9 mouse cellular contexts compared by ENCODE assay signal in the genomic region with DNA sequence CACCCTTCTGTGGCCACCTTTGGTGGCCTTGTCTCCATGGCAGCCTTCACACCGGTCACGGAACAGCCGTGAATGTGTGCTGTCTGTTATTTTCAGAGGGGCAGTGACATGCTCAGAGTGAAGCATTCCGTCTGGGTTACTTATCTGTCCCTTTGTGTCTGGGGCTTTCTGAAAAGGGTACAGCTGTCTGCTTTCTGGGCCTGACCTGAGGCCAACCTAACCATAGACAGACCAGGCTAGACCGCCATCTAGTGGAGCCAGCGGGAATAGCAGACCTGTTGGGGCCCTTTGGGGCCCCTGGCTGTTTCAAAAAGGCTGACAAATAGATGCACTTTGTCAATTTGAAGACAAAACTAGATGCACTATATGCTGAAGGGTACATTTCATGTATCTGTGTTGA. TPM values are rescaled to one million over a fixed set of nuclear protein-coding genes. Genes with fewer than 3 reads are reported as not detected.
A peak's percentile ranks its signal among the peaks of the same experiment; 100 is the strongest.
DNase-seq lines count a peak whose midpoint lies in the region; ATAC-seq and TF ChIP-seq lines count a peak whose summit lies in the region.
"Had no signal": no experiment of that assay in that cellular context is flagged by ENCODE, and none has a peak within 500 bp of the region (broad histone marks: within the 10 kb centered on the region; RNA-seq: fewer than 3 reads in every experiment).

No protein-coding gene starts in this region.

- TF ChIP-seq POLR2A in MEL (IDR thresholded peaks at IDR 0.05; ENCODE audit: control insufficient read depth in 1 of 2, insufficient read depth in 1 of 2, low read depth in 1 of 2, low read length in 2 of 2, poor library complexity in 1 of 2) = no peak

- no peaks in the 10 kb centered on the region for H3K79me2 ChIP-seq in MEL (ENCODE audit: control insufficient read depth, insufficient read depth, low read length, poor library complexity)

- TF ChIP-seq EP300 in MEL (IDR thresholded peaks at IDR 0.05; ENCODE audit: low read depth in 1 of 2, low read length in 2 of 2) = no peak

- peak; percentile 91 to 95 (median 93) for TF ChIP-seq CTCF in MEL (IDR thresholded peaks at IDR 0.05 in 2 of 3, conservative IDR thresholded peaks at IDR 0.05 in 1 of 3; ENCODE audit: control insufficient read depth in 1 of 3, insufficient read depth in 1 of 3, low read depth in 2 of 3, low read length in 3 of 3, poor library complexity in 1 of 3, severe bottlenecking in 1 of 3)

- peak; percentile 94 for TF ChIP-seq RAD21 in MEL (IDR thresholded peaks at IDR 0.05; ENCODE audit: low read depth, low read length)

- no peak for ATAC-seq in hindbrain, embryonic 13.5 days (ENCODE audit: low FRiP score)

- peaks cover 0 to 9% of the 10 kb centered on the region in 2 experiments; a peak in 2 of 4 replicates for H3K36me3 ChIP-seq in MEL (ENCODE audit: control insufficient read depth in 1 of 2, insufficient read depth in 2 of 2, low read length in 2 of 2)
- H3K36me3 ChIP-seq in hindbrain, embryonic 13.5 days = peaks cover 13% of the 10 kb centered on the region

- H3K9ac ChIP-seq in MEL (ENCODE audit: control insufficient read depth, low read depth, low read length, poor library complexity, severe bottlenecking) = no peak overlapping the region
- no peak overlapping the region for H3K9ac ChIP-seq in hindbrain, embryonic 13.5 days

- H3K4me1 ChIP-seq in MEL (ENCODE audit: control insufficient read depth in 1 of 2, insufficient read depth in 2 of 2, low read length in 2 of 2) = peaks cover 5 to 6% of the 10 kb centered on the region in 2 experiments
- peaks cover 3% of the 10 kb centered on the region; the same call in 1 of the 2 replicates for H3K4me1 ChIP-seq in hindbrain, embryonic 13.5 days (replicated peaks)

- H3K9me3 ChIP-seq in MEL (replicated peaks; ENCODE audit: insufficient read depth, low read length) = no peaks in the 10 kb centered on the region
- no peaks in the 10 kb centered on the region for H3K9me3 ChIP-seq in hindbrain, embryonic 13.5 days

- WGBS in hindbrain, embryonic 13.5 days = 7% methylated on average over 6 of the region's 6 CpGs

- no peak overlapping the region for H3K4me2 ChIP-seq in hindbrain, embryonic 13.5 days

- DNase-seq in MEL (ENCODE audit: low read depth, low spot score) = peak; percentile 69
- DNase-seq in c-Kit-positive CD71-positive TER-119-positive erythroid progenitor cells, embryonic 14.5 days (ENCODE audit: low spot score) = peak; percentile 52
- peak; percentile 66 to 70 for DNase-seq in frontal cortex, postnatal 36 days (ENCODE audit: low spot score in 2 of 2)
- peak; percentile 78 to 80 for DNase-seq in layer of hippocampus, postnatal 10 days (ENCODE audit: low spot score in 2 of 2)
- peak; percentile 72 for DNase-seq in lung, postnatal 25 days (ENCODE audit: low spot score)
- peak; percentile 66 for DNase-seq in right cerebral cortex, postnatal 14 days
- DNase-seq in urinary bladder, postnatal 25 days (ENCODE audit: low spot score) = peak; percentile 66

- H3K27ac ChIP-seq in MEL (ENCODE audit: control insufficient read depth, low read depth, low read length) = no peak overlapping the region
- peak overlapping the region; percentile 48; the same call in 1 of the 2 replicates for H3K27ac ChIP-seq in hindbrain, embryonic 13.5 days

- no peaks in the 10 kb centered on the region for H3K27me3 ChIP-seq in MEL (ENCODE audit: control insufficient read depth in 1 of 2, insufficient read depth in 2 of 2, low read length in 2 of 2)
- no peaks in the 10 kb centered on the region for H3K27me3 ChIP-seq in hindbrain, embryonic 13.5 days

- H3K4me3 ChIP-seq in MEL (ENCODE audit: control insufficient read depth in 1 of 2, insufficient read depth in 1 of 2, low read depth in 2 of 2, low read length in 2 of 2) = no peak overlapping the region
- H3K4me3 ChIP-seq in hindbrain, embryonic 13.5 days = no peak overlapping the region

TF ChIP-seq in MEL, 35 proteins besides CTCF, POLR2A, EP300 and RAD21:
- TF ChIP-seq HCFC1 (IDR thresholded peaks at IDR 0.05; ENCODE audit: low read depth, low read length) (no peak), SMC3 (IDR thresholded peaks at IDR 0.05; ENCODE audit: low read depth, low read length) (peak; percentile 94), GABPA (IDR thresholded peaks at IDR 0.05; ENCODE audit: low read depth, low read length) (no peak), ZC3H11A (IDR thresholded peaks at IDR 0.05; ENCODE audit: low read depth, low read length) (peak; percentile 89)
TF ChIP-seq in MEL: peak in this region for 2.

RNA-seq across cellular contexts. Expression of a gene that starts 46.0 kb away (rescaled TPM):
- total RNA-seq in MEL (2012; rRNA removed) = not detected in 2 replicates
- polyA plus RNA-seq in MEL (2012; ENCODE audit: insufficient read depth in 1 of 2, insufficient read length in 2 of 2, low read depth in 1 of 2, low replicate concordance in 2 of 2, missing spikeins in 1 of 2) = not detected
- polyA plus RNA-seq in hindbrain, embryonic 13.5 days (2015; fragmentation: Nextera tagmentation; extraction: Ambion mirVana) = 0.16 and 0.23 TPM in 2 replicates
- not detected for total RNA-seq in layer of hippocampus, postnatal 10 days (2021)
- total RNA-seq: left cerebral cortex, adult 8-10 months had no signal
